Mouse (Mus musculus): ENCODE data around the gene Slc38a6.

Gene Slc38a6

DNA sequence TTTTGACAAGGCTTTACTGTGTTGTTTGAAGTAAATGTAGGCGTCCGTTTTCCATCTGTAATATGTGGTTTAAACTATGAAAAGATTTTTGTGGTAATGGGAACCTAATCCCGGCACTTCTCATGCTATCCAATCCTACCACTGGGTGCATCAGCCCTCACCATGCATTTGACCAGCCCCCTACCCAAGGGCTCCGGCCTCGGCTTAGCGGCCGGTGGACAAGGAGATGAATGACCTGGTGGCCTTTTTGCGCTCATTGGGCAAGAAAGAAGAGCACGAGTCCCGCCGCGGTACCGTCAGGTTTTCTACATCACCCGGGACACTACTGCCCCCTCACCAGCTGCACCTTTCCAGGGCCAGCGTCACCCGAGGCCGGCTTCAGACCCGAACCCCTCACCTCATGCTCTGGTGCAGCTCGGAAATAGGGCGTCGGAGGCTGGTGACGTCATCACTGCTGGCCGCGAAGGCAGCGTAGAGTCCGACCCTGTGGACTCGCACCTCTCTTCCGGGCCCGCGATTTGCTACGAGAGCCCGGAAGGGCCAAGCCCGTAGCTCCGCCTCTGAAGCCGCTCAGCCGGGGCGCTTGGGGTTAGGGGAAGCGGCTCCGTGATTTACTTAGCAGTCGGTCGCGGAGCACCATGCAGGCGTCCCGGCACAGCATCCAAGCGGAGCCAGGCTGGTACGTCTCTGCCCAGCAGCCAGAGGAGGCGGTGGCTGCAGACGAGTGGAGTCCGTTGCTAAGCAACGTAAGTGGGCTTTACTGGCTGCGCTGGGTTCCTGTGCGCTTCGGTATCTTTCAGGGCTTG lies at the start of gene Slc38a6, which contains the start of gene Trmt5:
TSS of gene Slc38a6 (plus strand) at position 493 of the 806 bp plus-strand sequence.
TSS of gene Trmt5 (minus strand) at position 424 of the 806 bp plus-strand sequence.
- DNase-seq (ENCODE audit: extremely low spot score) = peak; percentile 95

DNA sequence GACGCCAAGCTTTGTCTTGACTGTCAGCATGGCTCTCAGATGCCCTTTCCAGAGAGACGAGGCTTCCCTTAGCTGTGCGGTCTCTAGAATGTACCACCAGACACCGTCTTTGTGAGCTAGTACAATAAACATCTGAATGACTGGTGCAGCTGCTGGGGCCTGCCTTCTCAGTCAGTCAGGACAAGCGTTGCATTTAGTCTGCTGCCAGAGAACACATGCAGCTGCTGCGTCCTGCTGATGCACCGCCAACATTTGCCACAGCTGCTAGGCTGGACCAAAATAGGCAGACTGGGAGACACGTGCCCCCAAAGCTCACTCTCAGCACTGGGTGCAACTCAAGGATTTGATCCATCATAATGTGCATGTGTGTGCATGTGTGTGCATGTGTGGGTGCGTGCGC lies 44.6 kb upstream of the Slc38a6 start:
- no peak for DNase-seq (ENCODE audit: extremely low spot score)

DNA sequence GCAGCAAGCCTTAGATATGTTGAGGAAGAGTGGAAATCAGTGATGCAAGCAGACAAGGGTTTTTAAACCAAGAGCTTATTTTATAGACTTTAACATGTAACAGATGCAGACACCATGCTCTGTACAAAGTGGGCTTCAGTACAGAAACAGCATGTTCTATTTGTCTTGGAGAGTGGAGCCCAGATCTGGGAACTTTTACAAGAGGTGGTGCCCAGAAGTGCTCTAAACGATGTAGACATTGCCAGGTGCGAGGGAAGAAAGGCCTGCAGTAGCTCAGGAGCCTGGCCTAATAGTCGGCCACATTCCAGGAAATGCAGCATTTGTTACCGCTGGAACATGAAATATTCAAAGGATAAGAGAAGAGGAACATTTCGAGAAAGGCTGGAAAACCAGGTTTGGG lies 40.9 kb upstream of the Slc38a6 start:
- DNase-seq (ENCODE audit: extremely low spot score) = no peak

DNA sequence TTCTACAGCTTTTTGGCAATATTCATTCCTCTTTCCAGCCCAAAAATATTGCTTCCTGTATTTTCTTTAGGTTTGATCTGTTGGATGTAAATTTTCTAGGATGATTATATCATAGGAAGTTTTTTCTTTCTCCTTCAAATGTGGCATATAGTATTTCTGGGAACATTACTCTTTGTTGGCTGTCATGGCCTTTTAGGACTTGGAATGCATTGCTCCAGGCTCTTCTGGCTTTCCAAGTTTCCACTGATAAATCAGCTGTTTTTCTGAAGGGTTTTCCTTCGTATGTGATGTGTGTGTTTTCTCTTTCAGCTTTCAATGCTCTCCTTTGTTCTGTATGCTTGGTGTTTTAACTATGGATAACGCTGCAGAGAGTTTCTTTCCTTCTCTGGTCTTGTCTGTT lies 31.6 kb upstream of the Slc38a6 start:
- DNase-seq (ENCODE audit: extremely low spot score) = no peak

DNA sequence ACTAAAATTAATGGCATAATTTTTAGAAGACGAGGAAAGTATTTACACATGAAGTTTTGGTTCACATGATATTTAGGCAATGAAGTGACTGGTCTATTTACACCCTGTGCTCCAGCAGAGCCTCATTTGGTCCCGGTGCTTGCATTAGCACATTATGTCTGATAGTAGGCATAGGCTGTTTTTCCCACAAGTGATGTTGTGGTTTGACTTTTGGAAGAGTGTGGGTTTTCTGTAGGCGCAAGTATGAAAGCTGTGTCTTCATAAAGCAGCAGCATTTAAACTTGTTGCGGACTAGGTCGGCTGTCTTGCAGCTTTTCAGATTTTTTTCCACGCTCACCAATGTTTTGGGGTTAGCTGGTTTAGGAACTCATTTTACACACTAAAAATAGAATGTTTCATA lies 27.3 kb upstream of the Slc38a6 start:
- DNase-seq (ENCODE audit: extremely low spot score) = no peak

DNA sequence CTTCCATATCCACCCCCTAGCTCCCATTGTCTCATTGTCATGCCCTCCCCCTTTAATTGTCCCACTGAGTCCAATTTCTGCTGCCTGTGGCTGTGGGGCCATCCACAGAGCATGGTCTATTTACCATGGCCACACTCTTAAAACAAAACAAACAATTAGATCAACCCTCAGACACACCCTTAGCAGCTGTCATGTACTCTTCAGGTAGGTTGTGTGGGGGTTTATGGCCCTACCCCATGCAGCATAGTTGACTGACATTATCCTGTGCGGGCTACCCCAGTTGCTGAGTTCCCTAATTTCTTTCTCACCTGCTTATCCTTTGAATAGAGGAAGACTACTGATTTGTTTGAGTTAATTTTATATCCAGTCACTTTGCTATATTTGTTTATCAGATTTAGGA lies 26.2 kb upstream of the Slc38a6 start:
- no peak for DNase-seq (ENCODE audit: extremely low spot score)

DNA sequence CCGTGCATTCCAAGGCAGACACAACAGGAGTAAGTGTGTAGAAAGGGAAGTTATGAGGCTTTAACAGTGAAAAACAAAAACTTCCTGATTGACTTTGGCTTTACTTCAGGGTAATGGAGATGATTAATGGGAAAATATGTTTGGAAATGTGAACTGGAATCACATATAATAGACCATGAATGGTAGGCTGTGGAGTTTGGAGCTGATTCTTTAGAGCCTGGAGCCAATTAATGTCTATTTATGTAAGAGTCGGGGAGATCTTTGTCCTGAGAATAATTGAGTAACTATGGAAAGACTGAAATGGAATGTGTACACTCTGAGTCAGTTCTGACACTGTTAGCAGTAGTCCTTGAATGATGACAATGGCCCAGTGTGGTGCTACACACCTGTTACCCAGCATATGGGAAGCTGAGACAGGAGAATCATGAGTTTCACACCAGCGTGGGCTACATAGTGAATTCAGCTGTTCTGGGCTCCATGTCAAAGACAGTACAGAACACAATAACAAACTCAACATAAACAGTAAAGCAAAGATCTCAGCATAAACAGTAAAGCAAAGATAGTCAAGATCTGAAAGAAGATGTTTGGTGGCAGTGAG lies 21.1 kb upstream of the Slc38a6 start:
- no peak for DNase-seq (ENCODE audit: extremely low spot score)

DNA sequence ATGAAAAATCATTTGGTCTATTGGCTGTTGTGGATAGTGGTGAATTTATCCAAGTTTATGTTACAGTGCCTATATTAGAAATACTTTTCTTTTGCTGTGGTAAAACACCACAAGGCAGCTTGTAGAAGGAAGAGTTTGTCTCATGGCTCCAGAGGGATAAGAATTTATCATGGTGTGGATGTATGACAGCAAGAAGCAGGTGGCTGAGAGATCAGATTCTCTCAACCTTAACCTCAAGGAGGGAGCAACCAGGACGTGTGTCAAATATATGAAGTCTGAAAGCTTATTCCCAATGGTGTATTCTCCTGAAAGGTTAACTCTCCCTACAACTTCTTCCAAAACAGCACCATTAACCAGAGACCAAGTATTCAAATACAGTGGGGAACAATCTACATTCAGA lies 20.0 kb upstream of the Slc38a6 start:
- DNase-seq (ENCODE audit: extremely low spot score) = no peak

DNA sequence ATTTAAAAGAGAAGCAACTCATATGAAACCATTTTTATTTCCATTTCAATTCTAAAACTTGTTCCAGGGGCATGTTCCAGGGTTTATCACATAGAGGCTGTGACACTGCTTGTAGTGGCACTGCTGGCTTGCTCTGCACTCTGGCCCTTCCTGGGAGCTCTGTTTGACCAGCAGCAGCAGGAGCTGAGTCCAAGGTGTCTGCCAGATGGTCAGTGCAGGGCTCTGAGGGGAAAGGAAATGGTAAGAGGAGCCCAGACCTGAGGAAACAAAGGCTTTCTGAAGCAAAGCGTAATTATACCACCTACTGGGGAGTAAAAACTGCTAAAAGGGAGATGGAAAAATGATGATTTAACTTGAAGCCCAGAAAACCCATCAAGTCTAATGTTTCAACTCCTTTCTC lies 18.1 kb upstream of the Slc38a6 start:
- no peak for DNase-seq (ENCODE audit: extremely low spot score)

DNA sequence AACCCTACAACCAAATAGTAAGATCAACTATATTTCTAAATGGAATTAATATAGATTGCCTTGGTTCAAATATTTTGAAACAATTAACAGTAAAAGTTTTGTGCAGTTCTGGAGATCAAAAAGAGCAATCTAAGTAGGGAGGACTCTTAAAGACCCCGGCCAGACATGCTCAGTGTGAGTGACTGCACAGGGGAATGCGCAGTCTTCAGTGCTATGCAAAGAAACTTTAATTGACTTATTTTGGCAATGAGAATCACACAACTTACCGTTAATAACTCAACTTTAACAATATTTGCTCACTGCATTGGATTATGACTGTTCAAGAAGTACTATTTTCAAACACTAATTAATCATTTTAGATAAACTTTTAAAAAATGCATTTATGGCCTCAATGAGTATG lies 17.0 kb upstream of the Slc38a6 start:
- no peak for DNase-seq (ENCODE audit: extremely low spot score)

DNA sequence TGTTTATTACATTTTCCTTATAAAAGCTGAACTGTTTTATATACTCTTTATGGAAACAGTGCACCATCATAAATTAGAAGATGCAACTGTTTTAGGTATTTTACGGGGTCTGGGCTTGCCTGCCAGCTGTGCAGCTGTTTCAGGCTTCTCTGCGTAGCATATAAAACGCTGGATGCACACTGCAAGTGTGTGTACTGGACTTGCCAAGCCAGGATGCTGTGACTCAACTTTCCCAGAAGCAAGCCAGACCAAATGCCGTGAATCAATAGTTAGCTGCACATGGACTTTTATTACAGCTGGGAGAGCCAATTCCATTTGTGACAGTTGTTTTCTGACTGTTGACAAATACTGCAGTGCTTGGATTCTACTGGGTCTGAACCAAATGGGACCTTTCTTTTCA lies 16.6 kb upstream of the Slc38a6 start:
- DNase-seq (ENCODE audit: extremely low spot score) = no peak

DNA sequence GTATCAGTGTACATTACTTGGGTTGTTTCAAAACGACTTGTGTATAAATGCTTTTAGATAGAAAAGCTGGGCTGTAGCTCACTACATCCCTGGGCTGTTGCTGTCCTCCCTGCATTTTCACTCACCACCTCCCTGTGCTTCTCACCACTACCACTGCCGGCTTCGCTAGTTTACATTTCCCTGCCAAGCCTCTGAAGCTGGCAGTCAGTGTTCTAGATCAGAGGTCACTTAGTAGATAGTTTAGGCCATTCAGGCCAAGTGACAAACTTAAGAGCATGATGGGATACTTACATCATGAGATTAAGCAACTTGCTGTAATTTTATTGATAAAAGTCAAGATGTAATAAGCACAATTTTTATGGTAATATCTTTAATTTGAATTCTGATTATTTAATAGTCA lies 11.7 kb upstream of the Slc38a6 start:
- DNase-seq (ENCODE audit: extremely low spot score) = no peak

DNA sequence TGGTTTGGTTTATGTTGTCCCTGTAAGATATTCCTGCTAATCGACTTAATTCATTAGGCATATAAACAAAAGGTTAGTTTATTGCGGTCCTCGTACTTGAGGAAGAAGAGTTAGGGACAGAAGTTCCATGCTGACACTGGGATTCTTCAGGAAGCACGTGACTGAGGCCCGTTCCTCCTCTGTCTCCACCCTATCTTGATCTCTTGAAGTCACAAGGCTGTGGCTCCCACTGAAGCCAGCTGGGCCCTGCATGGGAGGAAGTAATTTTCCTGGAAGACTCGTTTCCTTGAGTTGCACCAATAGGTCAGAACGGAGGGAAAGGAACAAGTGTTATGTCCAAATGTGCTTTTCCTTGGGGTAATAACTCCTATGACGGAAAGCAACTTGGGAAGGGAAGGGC lies 1.0 kb downstream of the Slc38a6 start:
- DNase-seq (ENCODE audit: extremely low spot score) = no peak

DNA sequence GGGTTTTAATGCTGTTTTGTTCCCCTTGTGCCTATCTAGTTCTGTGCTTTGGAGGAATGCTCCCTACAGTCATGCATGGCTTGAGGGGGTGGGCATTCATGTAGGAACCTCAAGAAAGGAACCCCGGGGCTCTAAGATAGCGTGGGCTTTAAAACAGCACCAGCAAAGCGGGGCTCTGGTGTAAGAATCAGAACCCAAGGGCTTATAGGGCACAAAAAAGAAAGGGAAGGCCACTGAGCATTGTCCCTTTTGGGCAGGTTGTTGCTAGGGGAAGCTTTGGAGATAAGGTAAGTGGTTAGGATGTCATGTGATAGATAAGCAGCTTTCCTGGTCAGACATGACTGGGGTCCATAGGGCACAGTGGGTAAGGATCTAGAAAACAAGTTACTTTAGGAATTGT lies 2.0 kb downstream of the Slc38a6 start:
- DNase-seq (ENCODE audit: extremely low spot score) = no peak

DNA sequence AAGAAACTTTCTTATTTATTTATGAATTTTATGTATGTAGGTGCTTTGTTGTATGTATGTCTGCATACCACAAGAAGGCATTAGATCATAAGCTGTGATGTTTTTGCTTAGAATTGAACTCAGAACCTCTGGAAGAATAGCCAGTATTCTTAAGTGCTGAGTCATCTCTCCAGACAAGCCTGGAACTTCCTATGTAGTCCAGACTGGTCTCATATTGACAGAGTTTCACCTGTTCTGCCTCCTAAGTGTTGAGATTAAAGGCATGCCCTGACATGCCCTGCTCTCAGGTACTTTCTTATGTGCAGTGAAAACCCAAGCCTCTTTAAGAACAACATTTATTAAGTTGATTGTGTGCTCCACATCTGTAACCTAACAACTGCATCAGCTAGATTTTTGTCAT lies 8.3 kb downstream of the Slc38a6 start:
- no peak for DNase-seq (ENCODE audit: extremely low spot score)

DNA sequence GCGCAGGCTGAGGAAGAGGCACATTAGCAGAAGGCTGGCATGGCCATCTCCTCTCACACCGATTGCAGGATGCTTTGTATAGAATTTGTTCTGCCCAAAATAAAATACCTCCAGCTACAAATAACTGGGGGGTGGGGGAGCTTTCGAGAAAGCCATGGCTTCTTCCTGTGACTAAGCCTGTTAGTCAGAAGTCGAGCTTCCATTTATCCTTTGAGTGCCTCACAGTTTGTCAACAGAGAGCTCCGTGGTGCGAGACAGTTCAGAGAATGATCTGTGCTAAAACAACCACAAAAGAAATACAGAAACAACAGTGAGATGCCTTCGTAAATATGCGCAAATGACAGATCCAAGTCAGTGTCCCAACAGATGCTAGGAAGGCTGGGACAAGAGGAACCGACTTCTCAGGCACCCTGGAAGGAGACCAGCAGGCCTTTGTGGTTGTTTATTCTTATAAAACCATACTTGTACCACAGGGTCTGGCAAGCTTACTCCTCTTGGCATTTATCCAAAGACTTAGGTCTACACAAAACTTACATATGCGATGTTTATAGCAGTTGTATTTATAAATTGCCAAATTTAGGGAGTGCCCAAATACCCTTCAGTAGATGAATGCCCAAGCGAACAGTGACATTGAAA lies 9.0 kb downstream of the Slc38a6 start:
- DNase-seq (ENCODE audit: extremely low spot score) = no peak

DNA sequence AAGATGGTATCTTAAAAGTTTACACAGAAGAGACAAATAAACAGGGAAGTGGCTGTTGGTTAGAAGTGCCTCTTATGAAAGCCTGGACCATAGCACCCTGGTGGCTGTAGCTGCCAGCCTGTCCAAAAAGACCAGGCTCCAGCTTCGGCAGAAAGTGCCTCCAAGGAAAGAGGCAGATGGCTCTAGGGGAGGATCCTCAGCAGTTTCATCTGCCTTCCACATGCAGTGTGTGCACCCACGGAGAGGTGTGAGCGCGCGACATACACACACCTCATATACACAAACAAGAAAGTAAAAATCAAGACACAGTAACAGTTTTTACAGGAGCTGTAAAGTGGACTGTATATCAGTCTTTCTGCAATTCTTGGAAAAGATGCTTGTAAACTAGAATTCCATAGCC lies 12.0 kb downstream of the Slc38a6 start:
- DNase-seq (ENCODE audit: extremely low spot score) = no peak

DNA sequence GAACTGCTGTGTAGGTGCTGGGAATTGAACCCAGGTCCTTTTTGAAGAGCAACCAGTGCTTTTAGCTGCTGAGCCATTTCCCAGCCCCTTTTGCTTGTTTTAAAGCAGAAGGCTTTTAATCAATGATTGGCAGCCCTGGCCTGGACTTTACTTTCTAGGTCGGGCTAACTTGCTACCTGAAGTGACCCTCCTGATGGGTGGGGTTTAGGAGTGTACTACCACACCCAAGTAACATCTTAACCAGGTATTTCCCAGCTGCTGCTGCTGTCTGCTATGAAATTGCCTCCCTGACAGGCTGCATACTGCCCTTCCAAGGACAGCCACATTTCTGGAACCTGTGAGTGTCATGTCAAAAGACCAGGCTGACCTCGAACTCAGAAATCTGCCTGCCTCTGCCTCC lies 14.0 kb downstream of the Slc38a6 start:
- no peak for DNase-seq (ENCODE audit: extremely low spot score)

DNA sequence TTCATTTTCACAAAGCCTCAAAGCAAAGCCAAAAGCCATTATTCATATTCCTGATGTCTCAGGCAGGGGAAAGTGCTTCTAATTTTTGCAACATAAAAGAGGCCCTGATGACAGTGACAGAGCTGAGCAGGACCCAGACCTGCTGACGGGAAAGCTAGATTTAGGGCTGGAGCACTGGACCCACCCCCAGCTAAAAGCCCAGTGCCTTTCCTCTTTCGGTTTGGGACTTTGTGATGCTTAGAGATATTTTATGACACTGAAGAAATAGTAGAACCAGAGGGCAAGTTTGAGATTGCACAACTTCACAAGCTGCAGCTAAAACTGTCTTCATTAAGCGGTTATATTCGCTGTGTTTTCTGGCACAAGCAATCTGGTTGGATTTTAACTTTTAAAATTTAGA lies 18.1 kb downstream of the Slc38a6 start:
- DNase-seq (ENCODE audit: extremely low spot score) = no peak

DNA sequence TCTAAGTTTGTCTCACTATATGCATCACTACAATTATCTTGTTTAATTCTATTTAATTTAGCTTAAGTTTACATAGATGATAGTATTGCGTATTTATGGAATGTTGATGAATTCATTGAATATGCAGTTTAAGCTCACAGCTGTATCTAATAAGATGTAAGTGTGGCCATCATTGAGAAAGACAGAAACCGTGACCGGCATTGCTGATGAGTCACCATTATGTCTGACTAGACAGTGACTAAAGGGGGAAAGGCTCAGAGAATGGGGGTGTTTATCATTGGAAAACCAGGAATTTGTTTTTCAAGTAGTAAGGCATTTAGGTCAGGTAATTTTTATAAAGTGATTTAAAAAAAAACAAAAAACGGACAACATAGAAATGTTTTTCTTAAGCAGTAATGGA lies 21.2 kb downstream of the Slc38a6 start:
- no peak for DNase-seq (ENCODE audit: extremely low spot score)

DNA sequence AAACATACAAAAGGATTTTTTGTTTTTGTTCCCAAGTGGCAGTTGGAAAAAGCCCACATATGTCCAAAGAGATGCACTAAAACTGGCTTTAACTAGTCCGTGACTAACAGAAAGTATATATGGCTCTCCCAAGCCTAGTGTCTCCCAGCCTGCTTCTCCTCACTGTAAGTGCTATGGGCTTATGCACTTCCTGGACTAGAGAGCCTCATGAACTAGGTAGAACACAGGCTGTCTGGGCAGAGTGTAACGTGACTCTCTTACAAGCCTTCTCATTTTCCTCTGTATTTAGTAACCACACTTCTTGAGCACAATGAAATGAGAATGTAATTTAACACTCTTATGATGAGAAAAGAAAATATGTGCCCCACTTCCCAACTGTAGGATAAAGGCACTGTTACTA lies 22.1 kb downstream of the Slc38a6 start:
- DNase-seq (ENCODE audit: extremely low spot score) = no peak

DNA sequence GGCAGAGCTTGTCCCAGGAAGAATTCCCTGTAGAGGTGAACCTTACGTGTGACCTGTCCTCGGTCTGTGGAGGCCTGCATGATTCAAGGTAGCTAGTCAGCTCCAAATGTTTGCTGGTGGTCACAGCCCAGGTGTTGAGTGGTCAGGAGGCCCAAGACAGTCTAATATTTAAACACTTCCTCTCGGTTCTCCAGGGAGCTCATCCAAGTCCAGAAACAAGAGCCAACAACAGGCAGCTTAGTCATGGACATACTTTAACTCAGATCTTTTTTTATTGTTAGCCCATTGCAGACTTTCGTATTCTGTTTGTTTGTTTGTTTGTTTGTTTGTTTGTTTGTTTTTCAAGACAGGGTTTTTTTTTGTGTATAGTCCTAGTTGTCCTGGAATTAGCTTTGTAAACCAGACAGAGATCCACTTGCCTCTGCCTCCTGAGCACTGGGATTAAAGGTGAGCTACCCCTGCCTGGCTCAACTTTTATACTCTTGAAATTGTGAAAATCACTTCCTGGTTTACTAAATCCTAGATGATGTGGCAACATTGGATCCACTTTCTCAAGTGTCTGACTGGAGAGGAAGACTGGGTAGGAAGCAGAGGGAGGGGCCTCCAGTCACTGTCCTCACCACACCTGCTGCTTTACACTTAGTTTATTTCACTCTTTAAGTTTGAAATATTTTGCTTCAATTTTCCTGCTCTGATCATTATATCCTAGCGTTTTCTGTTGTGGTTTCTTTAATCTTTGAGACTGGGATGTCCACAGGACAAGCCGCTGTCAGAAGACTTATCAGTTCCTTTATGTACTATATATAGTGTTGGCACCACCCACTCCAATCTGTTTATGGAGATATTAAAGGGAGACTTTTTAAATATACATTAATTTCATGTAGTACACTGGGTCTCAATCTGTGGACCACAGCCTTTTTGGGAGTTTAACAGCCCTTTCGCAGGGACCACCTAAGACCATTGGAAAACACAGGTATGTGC lies 31.4 kb downstream of the Slc38a6 start:
- DNase-seq (ENCODE audit: extremely low spot score) = no peak
